Mouse (Mus musculus) CD4-positive, CD25-positive, alpha-beta regulatory T cell, adult 2 months (primary cell): ENCODE data around the gene N4bp2l1.

ENCODE experiments used
- DNase-seq: peaks from one replicate; pipeline ENCODE4 v3.0.0-alpha.2; 2012; ENCODE audit warnings: low read depth, low spot score

Gene N4bp2l1

GRCm38 (mm10) chr5:150599301-150600294 lies 2.6 kb upstream of the N4bp2l1 start:
- DNase-seq, result peak; percentile 49

DNA sequence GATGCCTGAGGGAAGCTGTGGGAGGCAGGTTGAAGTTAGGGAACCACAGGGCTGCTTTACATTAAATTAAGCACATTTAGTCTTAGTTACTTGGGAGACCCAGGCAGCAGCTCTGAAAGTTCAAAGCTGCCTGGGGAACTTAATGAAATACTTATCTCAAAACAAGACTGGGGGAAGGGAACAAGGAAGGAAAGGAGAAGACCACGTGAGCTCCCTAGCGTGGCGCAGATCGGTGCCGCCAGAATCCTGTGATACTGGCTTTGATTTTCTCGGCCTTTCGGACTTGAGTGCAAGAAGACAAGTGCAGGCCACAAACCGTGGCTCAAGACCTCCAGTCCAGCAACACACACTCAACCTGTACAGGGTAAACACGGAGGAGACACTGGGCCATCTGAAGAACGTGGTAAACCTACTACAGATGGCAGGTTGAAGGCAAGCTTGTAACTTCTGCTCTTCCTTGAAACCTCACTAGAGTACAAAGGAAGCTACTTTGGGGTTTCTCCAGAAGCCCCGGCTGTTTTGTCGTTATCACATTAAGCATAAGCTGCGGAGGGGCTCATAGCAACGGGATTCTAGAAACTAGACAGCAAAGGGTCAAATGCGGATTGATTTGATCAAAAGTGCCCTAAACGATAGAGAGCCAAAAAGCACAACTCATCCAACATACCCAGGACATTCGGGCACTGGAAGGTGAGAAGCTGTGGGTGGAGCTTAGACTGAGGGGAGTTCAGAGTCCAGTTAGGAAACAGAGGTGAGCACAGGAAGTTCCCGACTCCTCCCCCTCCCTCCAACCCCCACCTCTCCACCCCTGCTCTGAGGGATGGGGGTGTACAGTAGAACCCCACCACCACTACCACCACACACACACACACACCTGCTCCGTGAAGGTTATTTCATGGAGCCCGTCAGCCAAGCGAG lies 1.5 kb upstream of the N4bp2l1 start:
- peak; percentile 58 for DNase-seq

GRCm38 (mm10) chr5:150595366-150596016 lies 1.5 kb downstream of the N4bp2l1 start:
- peak; percentile 65 for DNase-seq

- no peak for DNase-seq
Observed at GRCm38 (mm10) chr5:150594649-150595339, 2.2 kb downstream of the N4bp2l1 start.

- peak; percentile 75 for DNase-seq
Observed at GRCm38 (mm10) chr5:150593756-150594648, 3.0 kb downstream of the N4bp2l1 start.

- DNase-seq, result peak; percentile 75
Observed at GRCm38 (mm10) chr5:150592904-150593755, 3.9 kb downstream of the N4bp2l1 start.

DNA sequence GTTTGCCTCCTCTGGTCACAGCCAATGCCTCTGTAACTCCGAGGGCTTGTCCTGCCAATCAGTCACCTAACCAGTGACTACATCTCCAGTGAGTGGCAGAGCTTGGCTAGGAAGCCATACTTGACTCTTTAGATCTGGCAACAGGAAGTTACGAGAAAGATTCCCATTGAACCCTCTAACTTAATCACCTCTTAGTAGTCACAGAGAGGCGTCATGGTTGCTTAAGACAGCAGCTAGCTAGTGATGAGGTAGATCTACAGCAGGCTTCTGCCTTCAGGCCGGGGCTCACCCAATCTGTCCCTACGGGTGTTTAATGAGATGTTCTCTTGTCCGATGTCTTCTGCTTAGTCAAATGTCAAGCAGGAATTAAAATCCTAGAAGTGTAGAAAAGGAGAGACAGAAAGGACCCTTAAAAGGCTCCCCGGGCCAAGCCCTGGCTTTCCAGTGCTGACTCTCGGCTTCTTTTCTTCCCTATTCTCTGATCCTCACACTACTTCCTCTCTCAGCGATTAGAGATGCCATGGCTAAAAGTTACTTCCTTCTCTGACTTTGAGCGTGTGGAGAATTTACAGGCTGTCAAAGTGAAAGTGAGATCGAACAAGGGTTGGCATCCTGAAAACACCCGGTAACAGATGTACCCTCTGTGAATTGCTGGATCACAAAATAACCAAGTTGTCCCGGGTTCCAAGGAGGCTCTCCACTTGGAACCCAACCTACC lies 4.6 kb downstream of the N4bp2l1 start:
- peak; percentile 55 for DNase-seq

DNA sequence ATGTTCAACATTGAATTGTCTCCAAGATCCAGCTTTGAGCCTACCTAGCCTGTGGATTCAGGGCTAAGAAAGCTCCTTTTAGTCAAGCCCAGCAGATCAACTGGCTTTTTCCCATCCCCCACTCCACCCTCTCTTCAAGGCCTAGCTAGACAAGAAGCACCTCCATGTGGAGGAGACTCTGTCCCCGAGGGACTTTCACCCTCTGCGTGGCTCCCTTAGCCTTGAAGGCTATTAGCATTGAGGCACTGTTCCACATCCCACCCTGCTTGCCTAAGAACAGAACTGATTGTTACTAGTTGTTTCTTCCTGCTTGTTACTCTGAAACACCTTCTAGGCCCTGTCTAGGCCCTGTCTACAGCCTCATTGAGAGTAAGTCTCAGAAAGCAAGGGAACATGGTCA lies 7.0 kb downstream of the N4bp2l1 start:
- no peak for DNase-seq

- DNase-seq, result no peak
Observed at GRCm38 (mm10) chr5:150584337-150584729, 12.7 kb downstream of the N4bp2l1 start.

DNA sequence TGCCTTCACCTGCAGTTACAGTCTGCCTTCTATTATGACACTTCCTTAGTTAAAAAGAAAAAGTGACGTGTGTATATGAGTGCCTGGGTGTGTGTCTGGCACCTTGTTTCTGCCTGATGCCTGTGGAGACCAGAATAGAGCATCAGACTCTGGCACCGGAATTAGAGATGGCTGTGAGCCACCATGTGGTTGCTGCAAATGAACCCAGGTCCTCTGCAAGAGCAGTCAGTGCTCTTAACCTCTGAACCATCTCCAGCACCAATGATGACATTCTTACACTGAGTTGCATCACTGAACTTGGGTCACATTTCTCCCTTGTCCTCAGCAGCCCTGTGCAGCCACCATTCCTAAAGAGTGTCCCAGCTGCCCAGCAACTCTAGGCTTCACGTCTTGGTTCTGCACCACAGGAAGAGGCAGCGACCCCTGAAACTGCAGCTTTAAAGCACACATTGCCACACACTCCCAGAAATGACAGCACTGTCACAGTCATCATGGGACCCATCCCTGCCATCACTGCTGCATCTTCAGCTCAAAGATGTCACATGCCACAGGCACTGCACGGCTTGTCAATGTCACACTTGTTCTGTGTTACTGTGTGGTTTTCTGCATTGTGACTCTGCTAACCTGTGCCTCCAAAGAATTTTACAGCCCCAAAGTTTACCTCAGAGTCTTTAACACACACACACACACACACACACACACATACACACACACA lies 13.2 kb downstream of the N4bp2l1 start:
- no peak for DNase-seq

DNA sequence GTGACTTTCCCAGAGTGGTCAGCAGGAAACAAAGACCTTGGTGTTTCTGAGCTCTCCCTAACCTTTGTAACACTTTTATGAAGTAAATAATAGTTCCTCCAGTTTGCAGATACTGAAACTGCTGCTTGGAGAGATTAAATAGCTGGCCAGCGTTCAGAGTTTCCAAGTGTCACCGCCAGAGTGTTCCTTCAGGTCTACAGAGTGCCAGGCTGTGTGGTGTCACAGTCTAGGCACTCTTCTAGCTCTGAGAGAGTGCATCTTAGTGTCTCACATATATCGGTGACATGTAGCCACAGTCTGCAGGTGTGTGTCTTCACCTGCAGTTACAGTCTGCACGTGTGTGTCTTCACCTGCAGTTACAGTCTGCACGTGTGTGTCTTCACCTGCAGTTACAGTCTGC lies 13.8 kb downstream of the N4bp2l1 start:
- no peak for DNase-seq

- DNase-seq, result no peak
Observed at GRCm38 (mm10) chr5:150581180-150581579, 15.8 kb downstream of the N4bp2l1 start.

GRCm38 (mm10) chr5:150578613-150579171 lies 18.3 kb downstream of the N4bp2l1 start:
- no peak for DNase-seq

DNA sequence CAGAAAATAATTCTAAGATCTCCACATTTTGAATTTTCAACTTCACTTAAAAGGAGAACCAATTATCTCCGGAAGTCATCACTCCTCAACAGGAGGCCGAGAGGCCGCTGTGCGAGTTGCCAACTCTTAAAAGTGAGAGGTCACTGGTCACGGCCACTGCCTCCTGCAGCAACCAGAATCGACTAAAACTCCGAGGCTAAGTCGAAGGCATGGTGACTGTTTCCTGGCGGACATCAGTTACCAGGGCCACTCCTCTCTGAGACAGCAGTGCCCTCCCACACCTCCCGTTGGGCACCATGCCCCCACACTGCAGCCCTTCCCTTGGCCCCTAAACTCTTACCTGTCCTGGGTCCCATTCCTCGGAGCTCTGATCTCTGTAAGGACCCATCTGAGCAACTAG lies 20.2 kb downstream of the N4bp2l1 start:
- DNase-seq, result no peak

DNA sequence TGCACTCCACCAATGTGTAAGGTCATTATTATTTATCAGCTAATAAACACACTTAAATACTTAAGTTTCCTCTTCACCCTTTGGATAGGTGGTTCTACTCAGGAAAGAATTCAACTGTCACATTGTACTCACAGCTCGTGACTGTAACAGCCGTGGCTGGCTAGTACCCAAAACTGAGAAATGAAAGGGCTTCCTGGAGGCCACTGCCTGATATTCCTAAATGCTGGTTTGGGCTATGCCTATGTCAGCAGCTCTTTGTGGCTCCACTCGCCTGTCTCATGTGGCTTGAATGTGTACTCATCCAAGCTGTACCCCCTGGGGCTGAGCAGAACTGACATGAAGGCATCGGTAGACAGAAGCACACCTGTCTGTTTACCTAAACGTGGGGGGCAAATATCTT lies 22.1 kb downstream of the N4bp2l1 start:
- no peak for DNase-seq

DNA sequence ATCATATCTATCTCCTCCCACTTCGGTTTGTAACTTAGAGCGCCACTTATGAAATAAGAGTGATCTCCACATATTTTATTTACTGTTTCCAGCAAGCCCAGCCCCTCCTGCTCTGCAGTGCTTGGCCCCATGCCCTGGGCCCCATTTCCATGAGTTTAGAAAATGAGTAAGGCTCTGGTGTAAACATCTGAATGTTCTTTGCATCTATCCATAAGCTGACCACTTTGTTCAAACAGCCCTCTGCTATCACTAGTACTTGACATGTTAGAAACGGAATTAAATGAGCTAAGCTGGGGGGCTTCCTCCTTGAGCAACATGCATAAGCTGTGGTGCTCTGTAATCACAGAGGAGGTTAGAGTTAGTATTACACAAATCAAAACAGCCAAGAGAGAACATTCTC lies 22.6 kb downstream of the N4bp2l1 start:
- no peak for DNase-seq

- DNase-seq, result no peak
Observed at GRCm38 (mm10) chr5:150570496-150571219, 26.3 kb downstream of the N4bp2l1 start.
